Mouse (Mus musculus): ENCODE measurements at regions not wholly inside any gene's neighbourhood (a gene's known extent, or its start where the extent isn't known, plus 50 kb on each side); places are given as distances from the start of the nearest gene placed in this dataset.

- DNase-seq (ENCODE audit: low spot score in 2 of 2): no peak
Measured at GRCm38 (mm10) chr8:10931266-10931665, 77.0 kb downstream of the Irs2 start.

- DNase-seq (ENCODE audit: low spot score in 2 of 2): no peak
Measured at GRCm38 (mm10) chr8:10928836-10929235, 79.4 kb downstream of the Irs2 start.

- peak in 1 of 2 experiments; percentile 28 for DNase-seq (ENCODE audit: low spot score in 2 of 2)
Measured at GRCm38 (mm10) chr8:10928342-10928794, 79.9 kb downstream of the Irs2 start.

- no peak for DNase-seq (ENCODE audit: low spot score in 2 of 2)
Measured at GRCm38 (mm10) chr8:10927187-10927586, 81.1 kb downstream of the Irs2 start.

- DNase-seq (ENCODE audit: low spot score in 2 of 2): peak; percentile 32 to 44
Measured at GRCm38 (mm10) chr8:10926518-10926915, 81.7 kb downstream of the Irs2 start.

GRCm38 (mm10) chr8:10925582-10926517 lies 82.4 kb downstream of the Irs2 start:
- DNase-seq (ENCODE audit: low spot score in 2 of 2): no peak

- peak in 1 of 2 experiments; percentile 20 for DNase-seq (ENCODE audit: low spot score in 2 of 2)
Measured at GRCm38 (mm10) chr8:10924526-10925199, 83.6 kb downstream of the Irs2 start.

- no peak for DNase-seq (ENCODE audit: low spot score in 2 of 2)
Measured at GRCm38 (mm10) chr8:10924001-10924490, 84.2 kb downstream of the Irs2 start.

- DNase-seq (ENCODE audit: low spot score in 2 of 2): no peak
Measured at GRCm38 (mm10) chr8:10923071-10924000, 84.9 kb downstream of the Irs2 start.

- no peak for DNase-seq (ENCODE audit: low spot score in 2 of 2)
Measured at GRCm38 (mm10) chr8:10922209-10923030, 85.8 kb downstream of the Irs2 start.

- DNase-seq (ENCODE audit: low spot score in 2 of 2): no peak
Measured at GRCm38 (mm10) chr8:10921439-10922191, 86.6 kb downstream of the Irs2 start.

- no peak for DNase-seq (ENCODE audit: low spot score in 2 of 2)
Measured at GRCm38 (mm10) chr8:10919620-10920019, 88.6 kb downstream of the Irs2 start.

- peak in 1 of 2 experiments; percentile 31 for DNase-seq (ENCODE audit: low spot score in 2 of 2)
Measured at GRCm38 (mm10) chr8:10918403-10919035, 89.7 kb downstream of the Irs2 start.

GRCm38 (mm10) chr8:10914616-10915015 lies 93.6 kb downstream of the Irs2 start:
- no peak for DNase-seq (ENCODE audit: low spot score in 2 of 2)

GRCm38 (mm10) chr8:10912436-10912835 lies 95.8 kb downstream of the Irs2 start:
- no peak for DNase-seq (ENCODE audit: low spot score in 2 of 2)

- DNase-seq (ENCODE audit: low spot score in 2 of 2): no peak
Measured at GRCm38 (mm10) chr8:10911371-10911770, 96.9 kb downstream of the Irs2 start.

- no peak for DNase-seq (ENCODE audit: low spot score in 2 of 2)
Measured at GRCm38 (mm10) chr8:10910954-10911353, 97.3 kb downstream of the Irs2 start.

GRCm38 (mm10) chr8:10910244-10910872 lies 97.9 kb downstream of the Irs2 start:
- DNase-seq (ENCODE audit: low spot score in 2 of 2): no peak

GRCm38 (mm10) chr8:10909155-10909554 lies 99.1 kb downstream of the Irs2 start:
- no peak for DNase-seq (ENCODE audit: low spot score in 2 of 2)

All from frontal cortex, postnatal 36 days (tissue).